Mouse (Mus musculus) gastrocnemius, postnatal 36 days (tissue): Measurements from ENCODE around the gene Asic1. TPM values are rescaled to one million over a fixed set of nuclear protein-coding genes. Genes with fewer than 3 reads are reported as not detected.
"Not testable (repeated sequence)": the region's sequence is repeated elsewhere in the genome, so short reads cannot be mapped to it uniquely, and the experiment has no call there.

ENCODE experiments used
- DNase-seq, 2 experiments: peaks; one replicate each; pipeline ENCODE4 v3.0.0; 2022
- intact Hi-C: fragments of 180-260 bp; cut with DNase I; formaldehyde crosslinking; loops from one replicate; pipeline ENCODE4 v1.15.1; 2025
- total RNA-seq, 2 experiments: library from RNA; stranded (reverse); gene quantifications; 2 replicates each; pipeline ENCODE4 v1.2.3; 2021

The Asic1 gene
- total RNA-seq, 2 experiments from 2014 or later, result 0.10 TPM

GRCm38 (mm10) chr15:99716814-99717213 lies 46.6 kb downstream of the Asic1 start:
- intact Hi-C loops, result loop anchor here (5.0 kb wide), 1 partner anchor 185 kb away; no protein-coding TSS in a partner anchor
- no peak for DNase-seq

GRCm38 (mm10) chr15:99717386-99718334 lies 47.5 kb downstream of the Asic1 start, which contains the start of gene Gpd1:
Gpd1 (plus strand) TSS chr15:99717515.
- DNase-seq, result peak; percentile 61 to 64

GRCm38 (mm10) chr15:99718461-99719021 lies 48.4 kb downstream of the Asic1 start:
- intact Hi-C loops, result loop anchor here (5.0 kb wide), 1 partner anchor 184 kb away; no protein-coding TSS in a partner anchor
- peak; percentile 50 to 58 for DNase-seq

More at GRCm38 (mm10) chr15:99717386-99718334, 47.5 kb downstream of the Asic1 start, which contains the start of gene Gpd1:
- intact Hi-C loops, result loop anchor here (5.0 kb wide), 1 partner anchor 185 kb away; no protein-coding TSS in a partner anchor

GRCm38 (mm10) chr15:99719865-99720264 lies 49.7 kb downstream of the Asic1 start:
- intact Hi-C loops, result loop anchor here (5.0 kb wide), 1 partner anchor 182 kb away; no protein-coding TSS in a partner anchor
- DNase-seq, result no peak

- no peak for DNase-seq
- intact Hi-C loops, result no loop called here
Observed at GRCm38 (mm10) chr15:99721921-99722743, 52.0 kb downstream of the Asic1 start.

DNA sequence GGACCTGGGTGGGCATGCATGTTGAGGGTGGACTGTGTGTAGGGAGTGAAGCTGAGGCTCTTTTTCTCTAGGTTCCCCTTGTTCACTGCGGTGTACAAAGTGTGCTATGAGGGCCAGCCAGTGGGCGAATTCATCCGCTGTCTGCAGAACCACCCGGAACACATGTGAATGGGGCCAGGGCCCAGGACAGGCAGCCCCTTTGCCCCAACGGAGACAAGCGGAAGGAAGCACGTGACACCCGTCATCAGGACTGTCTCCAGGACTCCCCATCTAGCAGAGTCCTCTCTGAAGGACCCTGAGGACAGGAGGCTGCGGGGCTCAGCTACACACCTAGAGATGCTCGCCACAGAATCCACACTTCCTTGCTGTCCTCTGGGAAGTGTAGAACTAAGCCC lies 52.9 kb downstream of the Asic1 start:
- intact Hi-C loops, result no loop called here
- DNase-seq, result peak in 1 of 2 experiments; percentile 25

- DNase-seq, result peak; percentile 64 to 67
- intact Hi-C loops, result no loop called here
Observed at GRCm38 (mm10) chr15:99723515-99724291, 53.5 kb downstream of the Asic1 start.

DNA sequence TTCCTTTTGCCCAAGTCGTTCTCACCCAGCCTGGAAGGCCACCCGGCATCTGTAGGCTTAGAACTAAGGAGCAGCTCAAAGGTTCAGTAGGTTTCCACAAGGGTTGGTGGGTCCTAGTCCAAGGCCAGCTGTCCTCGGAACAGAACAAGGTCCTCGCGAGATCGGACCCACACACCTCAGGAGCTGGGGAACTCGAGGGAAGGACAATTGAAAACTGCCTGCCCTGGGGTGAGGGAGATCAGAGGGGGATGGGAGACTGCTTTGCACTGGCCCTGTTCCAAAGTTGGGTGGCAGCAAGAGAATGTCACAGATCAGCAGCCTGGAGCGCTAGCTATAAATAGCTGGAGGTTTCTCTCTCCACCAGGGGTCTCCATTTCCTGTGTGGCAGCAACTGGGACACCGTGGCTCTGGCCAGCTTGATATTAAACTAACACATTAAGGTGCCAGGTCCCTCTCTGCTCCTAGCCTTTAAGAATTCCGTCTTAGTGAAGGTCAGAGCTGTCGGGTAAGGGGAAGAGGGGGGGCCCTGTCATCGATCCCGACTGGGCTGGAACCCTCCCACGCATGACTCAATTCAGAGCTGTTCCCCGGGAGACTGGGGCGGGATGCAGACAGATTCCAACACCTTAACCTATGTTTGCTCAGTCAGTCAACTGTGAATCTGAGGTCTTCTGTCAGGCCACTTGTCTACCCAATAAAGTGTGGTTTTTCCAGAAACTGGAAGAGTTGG lies 54.3 kb downstream of the Asic1 start:
- intact Hi-C loops, result loop anchor here (5.0 kb wide), 1 partner anchor 183 kb away; no protein-coding TSS in a partner anchor
- DNase-seq, result peak; percentile 65 to 66

GRCm38 (mm10) chr15:99725341-99726155 lies 55.4 kb downstream of the Asic1 start, which contains the start of gene Cox14:
Cox14 (plus strand) TSS chr15:99725618.
- peak; percentile 91 to 94 for DNase-seq
- intact Hi-C loops, result loop anchor here (5.0 kb wide), 1 partner anchor 182 kb away; no protein-coding TSS in a partner anchor

GRCm38 (mm10) chr15:99726549-99726948 lies 56.4 kb downstream of the Asic1 start:
- intact Hi-C loops, result loop anchor here (5.0 kb wide), 1 partner anchor 181 kb away; no protein-coding TSS in a partner anchor
- DNase-seq, result no peak

DNA sequence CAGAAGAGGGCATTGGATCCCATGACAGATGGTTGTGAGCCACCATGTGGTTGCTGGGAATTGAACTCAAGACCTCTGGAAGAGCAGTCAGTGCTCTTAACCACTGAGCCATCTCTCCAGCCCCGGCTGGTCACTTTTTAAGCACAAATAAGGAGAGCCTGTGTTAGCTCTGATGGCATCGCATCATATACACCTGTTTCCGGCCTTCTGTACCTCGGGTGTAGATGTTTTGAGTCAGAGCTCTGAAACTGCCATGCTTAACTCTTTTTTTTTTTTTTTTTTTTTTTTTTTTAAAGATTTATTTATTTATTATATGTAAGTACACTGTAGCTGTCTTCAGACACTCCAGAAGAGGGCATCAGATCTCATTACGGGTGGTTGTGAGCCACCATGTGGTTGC lies 56.9 kb downstream of the Asic1 start:
- intact Hi-C loops, result loop anchor here (5.0 kb wide), 1 partner anchor 180 kb away; no protein-coding TSS in a partner anchor
- not testable (repeated sequence) for DNase-seq

- intact Hi-C loops, result loop anchor here (5.0 kb wide), 1 partner anchor 180 kb away; no protein-coding TSS in a partner anchor
- DNase-seq, result no peak
Observed at GRCm38 (mm10) chr15:99727525-99727924, 57.4 kb downstream of the Asic1 start.

- DNase-seq, result no peak
- intact Hi-C loops, result loop anchor here (5.0 kb wide), 1 partner anchor 179 kb away; no protein-coding TSS in a partner anchor
Observed at GRCm38 (mm10) chr15:99728211-99728610, 58.0 kb downstream of the Asic1 start.

DNA sequence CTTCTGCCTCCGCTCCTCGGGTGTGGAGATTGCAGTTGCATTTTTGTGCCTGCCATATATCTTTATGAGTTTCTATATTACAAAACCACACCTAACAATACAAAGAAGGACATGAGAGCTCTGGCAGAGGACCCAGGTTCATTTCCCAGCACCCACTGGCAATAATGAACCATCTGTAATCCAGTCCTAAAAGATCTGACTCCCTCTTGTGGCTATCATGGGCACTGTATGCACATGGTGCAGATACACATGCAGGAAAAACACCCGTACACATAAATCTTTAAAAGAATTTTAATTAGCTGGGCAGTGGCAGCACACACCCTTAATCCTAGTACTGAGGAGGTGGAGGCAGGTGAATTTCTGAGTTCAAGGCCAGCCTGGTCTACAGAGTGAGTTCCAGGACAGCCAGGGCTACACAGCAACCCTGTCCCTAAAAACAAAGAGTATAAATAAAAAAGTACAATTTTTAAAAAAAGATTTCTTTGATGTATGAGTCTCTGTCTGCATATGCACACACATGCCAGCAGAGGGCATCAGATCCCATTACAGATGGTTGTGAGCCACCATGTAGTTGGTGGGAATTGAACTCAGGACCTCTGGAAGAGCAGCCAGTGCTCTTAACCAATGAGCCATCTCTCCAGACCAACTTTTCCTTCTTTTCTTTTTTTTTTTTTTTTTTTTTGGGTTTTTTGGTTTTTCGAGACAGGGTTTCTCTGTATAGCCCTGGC lies 59.1 kb downstream of the Asic1 start:
- no peak for DNase-seq
- intact Hi-C loops, result loop anchor here (5.0 kb wide), 1 partner anchor 178 kb away; no protein-coding TSS in a partner anchor

GRCm38 (mm10) chr15:99731167-99731566 lies 61.0 kb downstream of the Asic1 start:
- intact Hi-C loops, result no loop called here
- DNase-seq, result no peak

- no peak for DNase-seq
- intact Hi-C loops, result no loop called here
Observed at GRCm38 (mm10) chr15:99731678-99732077, 61.5 kb downstream of the Asic1 start.

DNA sequence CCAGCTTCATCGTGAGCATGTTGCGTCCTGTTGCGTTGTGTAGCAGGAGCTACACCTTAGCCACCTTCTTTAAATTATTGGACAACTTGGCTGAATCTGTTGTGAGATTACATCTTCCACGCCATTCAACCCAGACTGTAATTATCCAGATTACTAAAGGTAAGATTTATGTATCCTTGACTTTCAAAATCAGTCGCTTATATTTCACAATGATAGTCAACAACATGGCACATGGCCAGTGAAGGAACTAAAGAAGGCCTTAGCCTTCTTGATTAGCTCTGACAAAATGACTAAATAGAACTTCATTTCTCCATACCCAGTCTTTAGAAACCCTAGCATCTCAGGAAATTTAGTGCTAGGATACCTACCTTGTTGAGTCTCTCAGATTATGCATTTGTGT lies 63.0 kb downstream of the Asic1 start:
- DNase-seq, result no peak
- intact Hi-C loops, result no loop called here
